ENCODE assay signal across 13 mouse cellular contexts in genomic region chr19:32626768-32627331, GRCm38 (mm10). TPM values are rescaled to one million over a fixed set of nuclear protein-coding genes. Genes with fewer than 3 reads are reported as not detected.
DNase-seq lines count a peak whose midpoint lies in the region; ATAC-seq and TF ChIP-seq lines count a peak whose summit lies in the region.
"Had no signal": no experiment of that assay in that cellular context is flagged by ENCODE, and none has a peak within 500 bp of the region (broad histone marks: within the 10 kb centered on the region; RNA-seq: fewer than 3 reads in every experiment).

No protein-coding gene starts in this region.

- no peak overlapping the region for H3K4me3 ChIP-seq in midbrain, embryonic 11.5 days (ENCODE audit: low read depth, low read length)
- H3K4me3 ChIP-seq in midbrain, embryonic 15.5 days: no peak overlapping the region
- no peak overlapping the region for H3K4me3 ChIP-seq in kidney, postnatal 0 days (replicated peaks; ENCODE audit: low read depth, low read length)
- H3K4me3 ChIP-seq: forebrain, embryonic 10.5 days; heart, adult 2 months; hindbrain, embryonic 10.5 days; midbrain, embryonic 12.5 days had no signal

- no peak for TF ChIP-seq CTCF in kidney, postnatal 0 days (IDR thresholded peaks at IDR 0.05; ENCODE audit: low read depth)

- H3K9me3 ChIP-seq in midbrain, embryonic 11.5 days (ENCODE audit: control insufficient read depth, low read length): no peaks in the 10 kb centered on the region
- no peaks in the 10 kb centered on the region for H3K9me3 ChIP-seq in midbrain, embryonic 15.5 days
- no peaks in the 10 kb centered on the region for H3K9me3 ChIP-seq in kidney, postnatal 0 days (replicated peaks; ENCODE audit: low read length)
- H3K9me3 ChIP-seq: forebrain, embryonic 10.5 days; hindbrain, embryonic 10.5 days; midbrain, embryonic 12.5 days had no signal

- H3K4me2 ChIP-seq in midbrain, embryonic 11.5 days: no peak overlapping the region
- H3K4me2 ChIP-seq in midbrain, embryonic 15.5 days: no peak overlapping the region
- no peak overlapping the region for H3K4me2 ChIP-seq in kidney, postnatal 0 days (ENCODE audit: low read length)
- H3K4me2 ChIP-seq: lung, embryonic 14.5 days; midbrain, embryonic 12.5 days had no signal

- no peaks in the 10 kb centered on the region for H3K36me3 ChIP-seq in midbrain, embryonic 11.5 days (ENCODE audit: control insufficient read depth, insufficient read depth, low read length)
- no peaks in the 10 kb centered on the region for H3K36me3 ChIP-seq in midbrain, embryonic 15.5 days (replicated peaks)
- no peaks in the 10 kb centered on the region for H3K36me3 ChIP-seq in kidney, postnatal 0 days (ENCODE audit: insufficient read depth, low read length)
- H3K36me3 ChIP-seq: forebrain, embryonic 10.5 days; hindbrain, embryonic 10.5 days; midbrain, embryonic 12.5 days had no signal

- H3K4me1 ChIP-seq in midbrain, embryonic 11.5 days (ENCODE audit: control insufficient read depth, insufficient read depth, low read length): no peaks in the 10 kb centered on the region
- H3K4me1 ChIP-seq in midbrain, embryonic 15.5 days: no peaks in the 10 kb centered on the region
- no peaks in the 10 kb centered on the region for H3K4me1 ChIP-seq in kidney, postnatal 0 days (replicated peaks; ENCODE audit: insufficient read depth, low read length)
- H3K4me1 ChIP-seq: midbrain, embryonic 12.5 days had no signal

- ATAC-seq in midbrain, embryonic 11.5 days (ENCODE audit: low FRiP score): no peak
- no peak for ATAC-seq in midbrain, embryonic 15.5 days (replicated peaks)
- ATAC-seq in kidney, postnatal 0 days (replicated peaks; ENCODE audit: low FRiP score, low read depth): peak; percentile 87
- ATAC-seq in megakaryocyte progenitor cell, adult 5-6 weeks (replicated peaks; ENCODE audit: poor library complexity): peak; percentile 17; the same call in 1 of the 2 replicates

- H3K27ac ChIP-seq in midbrain, embryonic 11.5 days (ENCODE audit: low read depth, low read length): no peak overlapping the region
- no peak overlapping the region for H3K27ac ChIP-seq in midbrain, embryonic 15.5 days
- H3K27ac ChIP-seq in kidney, postnatal 0 days: peak overlapping the region; percentile 55; the same call in 1 of the 2 replicates
- H3K27ac ChIP-seq: forebrain, embryonic 10.5 days; heart, adult 2 months; hindbrain, embryonic 10.5 days; midbrain, embryonic 12.5 days had no signal

- DNase-seq in midbrain, embryonic 11.5 days (ENCODE audit: low spot score, missing footprints): peak; percentile 28
- DNase-seq in kidney, postnatal 0 days (ENCODE audit: low spot score): no peak
- peak; percentile 59 for DNase-seq in yolk sac, embryonic 10.5 days (ENCODE audit: low spot score)
- no peak for DNase-seq in lung, postnatal 14 days
- DNase-seq in frontal cortex, postnatal 36 days (ENCODE audit: low spot score in 2 of 2): no peak
- DNase-seq in lung, adult 18-20 months: no peak
- DNase-seq: heart, adult 2 months; lung, embryonic 14.5 days had no signal

- no peak overlapping the region for H3K9ac ChIP-seq in midbrain, embryonic 11.5 days (ENCODE audit: low read length)
- H3K9ac ChIP-seq in midbrain, embryonic 15.5 days: no peak overlapping the region
- H3K9ac ChIP-seq in kidney, postnatal 0 days (ENCODE audit: low read depth, low read length): no peak overlapping the region
- H3K9ac ChIP-seq: lung, embryonic 14.5 days; midbrain, embryonic 12.5 days had no signal

- no peaks in the 10 kb centered on the region for H3K27me3 ChIP-seq in midbrain, embryonic 11.5 days (ENCODE audit: control insufficient read depth, insufficient read depth, low read length)
- H3K27me3 ChIP-seq in midbrain, embryonic 15.5 days (replicated peaks): no peaks in the 10 kb centered on the region
- H3K27me3 ChIP-seq in kidney, postnatal 0 days (ENCODE audit: insufficient read depth, low read length): no peaks in the 10 kb centered on the region
- H3K27me3 ChIP-seq: midbrain, embryonic 12.5 days had no signal

- WGBS in midbrain, embryonic 11.5 days: 75% methylated on average over 13 of the region's 13 CpGs
- 76% methylated on average over 12 of the region's 13 CpGs for WGBS in midbrain, embryonic 15.5 days
- WGBS in kidney, postnatal 0 days: 48% methylated on average over 13 of the region's 13 CpGs

RNA-seq across cellular contexts. Expression of gene Papss2, which starts 31.3 kb away (rescaled TPM):
- 1.7 and 2.1 TPM in 2 replicates for polyA plus RNA-seq in midbrain, embryonic 11.5 days (2014; fragmentation: Nextera tagmentation; extraction: Ambion mirVana)
- polyA plus RNA-seq in midbrain, embryonic 15.5 days (2015; fragmentation: Nextera tagmentation; extraction: Ambion mirVana): 0.81 and 1.1 TPM in 2 replicates
- polyA plus RNA-seq in kidney, postnatal 0 days (2015; fragmentation: Nextera tagmentation; extraction: Ambion mirVana): 27.1 and 28.3 TPM in 2 replicates
- 48.6 and 61.3 TPM in 2 replicates for total RNA-seq in megakaryocyte progenitor cell, adult 5-6 weeks (2015)
- 24.0 and 24.2 TPM in 2 replicates for total RNA-seq in megakaryocyte progenitor cell, adult 5-6 weeks (2017)

Comparison
In these comparisons a context has a peak if more than half of its experiments do, and no peak if none do; other contexts are left out.
1. ATAC-seq: peak in kidney, postnatal 0 days (single experiment) and megakaryocyte progenitor cell, adult 5-6 weeks (single experiment); none in midbrain, embryonic 11.5 days (single experiment) and midbrain, embryonic 15.5 days (single experiment).
2. DNase-seq: peak in midbrain, embryonic 11.5 days (single experiment) and yolk sac, embryonic 10.5 days (single experiment); none in kidney, postnatal 0 days (single experiment), lung, postnatal 14 days (single experiment), frontal cortex, postnatal 36 days (0 of 2) and lung, adult 18-20 months (0 of 2).